Mouse (Mus musculus): ENCODE results near the gene Irf7. TPM values are rescaled to one million over a fixed set of nuclear protein-coding genes. Genes with fewer than 3 reads are reported as not detected.
"Not testable (repeated sequence)": the region's sequence is repeated elsewhere in the genome, so short reads cannot be mapped to it uniquely, and the experiment has no call there.

Gene Irf7
- polyA plus RNA-seq, 1 experiment = 105 TPM

GRCm38 (mm10) chr7:141264041-141264700 is 2.1 kb downstream of the Irf7 start:
- DNase-seq (ENCODE audit: low read depth in 1 of 2, low spot score in 2 of 2) = no peak
- 79% methylated on average over 11 of the region's 11 CpGs for WGBS
- Histone ChIP-seq H3K4me1 (ENCODE audit: control insufficient read depth, insufficient read depth, insufficient read length) (peaks cover 15% of the 10 kb centered on the region), H3K27me3 (ENCODE audit: control insufficient read depth, insufficient read depth, low read length) (no peaks in the 10 kb centered on the region), H3K36me3 (ENCODE audit: control insufficient read depth, insufficient read depth, low read length) (peaks cover 45% of the 10 kb centered on the region), H3K4me3 (ENCODE audit: extremely low read depth, insufficient read depth, insufficient read length) (no peak overlapping the region), H3K27ac (ENCODE audit: insufficient read depth, low read length) (no peak overlapping the region)
- TF ChIP-seq POLR2A (IDR thresholded peaks at IDR 0.05; ENCODE audit: low read depth, low read length) (no peak), CTCF (IDR thresholded peaks at IDR 0.05; ENCODE audit: extremely low read depth, insufficient read depth, insufficient read length, insufficient replicate concordance) (no peak)

DNA sequence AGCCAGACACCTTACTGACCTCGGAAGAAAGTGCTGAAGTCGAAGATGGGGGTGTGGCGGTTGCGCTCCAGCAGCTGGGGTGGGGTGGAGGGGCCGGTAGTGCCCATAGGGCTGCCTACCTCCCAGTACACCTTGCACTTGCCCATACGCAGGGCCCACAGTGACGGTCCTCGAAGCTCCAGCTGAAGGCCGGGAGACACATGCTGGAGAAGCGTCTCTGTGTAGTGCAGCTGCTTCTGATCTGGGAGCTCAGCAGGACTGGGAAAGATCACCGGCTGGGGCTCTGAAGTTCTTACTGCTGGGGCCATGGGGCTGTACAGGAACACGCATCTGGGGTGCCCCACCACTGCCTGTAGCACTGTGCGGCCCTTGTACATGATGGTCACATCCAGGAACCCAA is 2.6 kb downstream of the Irf7 start:
- WGBS = 96% methylated on average over 13 of the region's 13 CpGs
- peaks cover 13% of the 10 kb centered on the region; the same call in 1 of the 2 replicates for H3K4me1 ChIP-seq (ENCODE audit: control insufficient read depth, insufficient read depth, insufficient read length)
- H3K27ac ChIP-seq (ENCODE audit: insufficient read depth, low read length) = no peak overlapping the region
- DNase-seq (ENCODE audit: low read depth in 1 of 2, low spot score in 2 of 2) = no peak
- peaks cover 51% of the 10 kb centered on the region for H3K36me3 ChIP-seq (ENCODE audit: control insufficient read depth, insufficient read depth, low read length)
- no peak overlapping the region for H3K4me3 ChIP-seq (ENCODE audit: extremely low read depth, insufficient read depth, insufficient read length)
- TF ChIP-seq CTCF (IDR thresholded peaks at IDR 0.05; ENCODE audit: extremely low read depth, insufficient read depth, insufficient read length, insufficient replicate concordance) (no peak), POLR2A (IDR thresholded peaks at IDR 0.05; ENCODE audit: low read depth, low read length) (no peak)
- H3K27me3 ChIP-seq (ENCODE audit: control insufficient read depth, insufficient read depth, low read length) = no peaks in the 10 kb centered on the region

- Histone ChIP-seq H3K4me3 (ENCODE audit: extremely low read depth, insufficient read depth, insufficient read length) (no peak overlapping the region), H3K27ac (ENCODE audit: insufficient read depth, low read length) (no peak overlapping the region), H3K4me1 (ENCODE audit: control insufficient read depth, insufficient read depth, insufficient read length) (peaks cover 11% of the 10 kb centered on the region; the same call in 1 of the 2 replicates), H3K27me3 (ENCODE audit: control insufficient read depth, insufficient read depth, low read length) (no peaks in the 10 kb centered on the region), H3K36me3 (ENCODE audit: control insufficient read depth, insufficient read depth, low read length) (peaks cover 71% of the 10 kb centered on the region)
- no peak for DNase-seq (ENCODE audit: low read depth in 1 of 2, low spot score in 2 of 2)
- no peak for TF ChIP-seq CTCF (IDR thresholded peaks at IDR 0.05; ENCODE audit: extremely low read depth, insufficient read depth, insufficient read length, insufficient replicate concordance)
- TF ChIP-seq POLR2A (IDR thresholded peaks at IDR 0.05; ENCODE audit: low read depth, low read length) = no peak
- 92% methylated on average over 3 of the region's 3 CpGs for WGBS
Observed at GRCm38 (mm10) chr7:141261480-141261879, 4.8 kb downstream of the Irf7 start.

DNA sequence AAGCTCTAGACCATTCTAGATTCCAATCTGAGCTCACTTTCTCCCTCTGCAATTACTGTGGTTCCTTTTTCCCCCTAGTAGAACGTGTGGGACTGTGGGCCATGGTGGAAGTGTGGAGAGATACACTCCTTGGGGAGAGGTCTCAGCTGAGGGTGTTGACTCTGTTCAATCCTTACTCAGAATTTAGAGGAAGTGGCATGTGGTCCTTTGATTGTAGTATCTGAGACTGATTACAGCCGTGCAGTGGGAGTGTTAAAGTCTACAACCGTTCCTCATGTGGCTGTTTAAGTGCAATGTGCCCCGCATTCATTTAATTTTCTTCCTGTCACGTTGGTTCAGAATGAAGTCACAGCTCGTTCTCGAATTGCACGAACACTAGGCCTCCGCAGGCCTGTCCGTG is 10.1 kb downstream of the Irf7 start:
- no peak overlapping the region for H3K4me3 ChIP-seq (ENCODE audit: extremely low read depth, insufficient read depth, insufficient read length)
- WGBS = 91% methylated on average over 10 of the region's 10 CpGs
- DNase-seq (ENCODE audit: low read depth in 1 of 2, low spot score in 2 of 2) = no peak
- H3K27me3 ChIP-seq (ENCODE audit: control insufficient read depth, insufficient read depth, low read length) = no peaks in the 10 kb centered on the region
- H3K36me3 ChIP-seq (ENCODE audit: control insufficient read depth, insufficient read depth, low read length) = peaks cover 65% of the 10 kb centered on the region
- TF ChIP-seq POLR2A (IDR thresholded peaks at IDR 0.05; ENCODE audit: low read depth, low read length) (no peak), CTCF (IDR thresholded peaks at IDR 0.05; ENCODE audit: extremely low read depth, insufficient read depth, insufficient read length, insufficient replicate concordance) (no peak)
- no peaks in the 10 kb centered on the region for H3K4me1 ChIP-seq (ENCODE audit: control insufficient read depth, insufficient read depth, insufficient read length)
- H3K27ac ChIP-seq (ENCODE audit: insufficient read depth, low read length) = no peak overlapping the region

GRCm38 (mm10) chr7:141250486-141250885 is 15.8 kb downstream of the Irf7 start:
- not testable (repeated sequence) for H3K27ac ChIP-seq (ENCODE audit: insufficient read depth, low read length); H3K27me3 ChIP-seq (ENCODE audit: control insufficient read depth, insufficient read depth, low read length); DNase-seq (ENCODE audit: low read depth in 1 of 2, low spot score in 2 of 2); H3K4me1 ChIP-seq (ENCODE audit: control insufficient read depth, insufficient read depth, insufficient read length); H3K4me3 ChIP-seq (ENCODE audit: extremely low read depth, insufficient read depth, insufficient read length)
- peaks cover 48% of the 10 kb centered on the region for H3K36me3 ChIP-seq (ENCODE audit: control insufficient read depth, insufficient read depth, low read length)
- 76% methylated on average over 4 of the region's 4 CpGs for WGBS

DNA sequence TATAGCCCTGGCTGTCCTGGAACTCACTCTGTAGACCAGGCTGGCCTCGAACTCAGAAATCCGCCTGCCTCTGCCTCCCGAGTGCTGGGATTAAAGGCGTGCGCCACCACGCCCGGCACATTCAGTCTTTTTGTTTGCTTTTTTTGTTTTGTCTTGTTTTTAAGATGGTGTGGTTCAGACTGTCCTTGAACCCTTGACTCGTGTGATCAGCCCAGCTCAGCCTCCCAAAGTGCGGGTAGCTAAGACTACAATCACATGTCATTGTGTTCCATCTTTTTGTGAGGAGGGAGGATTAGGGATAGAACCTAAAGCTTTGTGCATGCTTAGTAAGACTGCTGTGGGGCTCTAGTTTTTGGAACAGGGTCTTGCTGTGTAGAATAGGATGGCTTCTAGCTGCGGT is 34.7 kb downstream of the Irf7 start:
- Histone ChIP-seq H3K4me1 (ENCODE audit: control insufficient read depth, insufficient read depth, insufficient read length) (peaks cover 12% of the 10 kb centered on the region), H3K27ac (ENCODE audit: insufficient read depth, low read length) (no peak overlapping the region), H3K27me3 (ENCODE audit: control insufficient read depth, insufficient read depth, low read length) (no peaks in the 10 kb centered on the region), H3K36me3 (ENCODE audit: control insufficient read depth, insufficient read depth, low read length) (peaks cover 19% of the 10 kb centered on the region), H3K4me3 (ENCODE audit: extremely low read depth, insufficient read depth, insufficient read length) (no peak overlapping the region)
- 98% methylated on average over 10 of the region's 10 CpGs for WGBS
- no peak for DNase-seq (ENCODE audit: low read depth in 1 of 2, low spot score in 2 of 2)
- no peak for TF ChIP-seq POLR2A (IDR thresholded peaks at IDR 0.05; ENCODE audit: low read depth, low read length)
- TF ChIP-seq CTCF (IDR thresholded peaks at IDR 0.05; ENCODE audit: extremely low read depth, insufficient read depth, insufficient read length, insufficient replicate concordance) = no peak

DNA sequence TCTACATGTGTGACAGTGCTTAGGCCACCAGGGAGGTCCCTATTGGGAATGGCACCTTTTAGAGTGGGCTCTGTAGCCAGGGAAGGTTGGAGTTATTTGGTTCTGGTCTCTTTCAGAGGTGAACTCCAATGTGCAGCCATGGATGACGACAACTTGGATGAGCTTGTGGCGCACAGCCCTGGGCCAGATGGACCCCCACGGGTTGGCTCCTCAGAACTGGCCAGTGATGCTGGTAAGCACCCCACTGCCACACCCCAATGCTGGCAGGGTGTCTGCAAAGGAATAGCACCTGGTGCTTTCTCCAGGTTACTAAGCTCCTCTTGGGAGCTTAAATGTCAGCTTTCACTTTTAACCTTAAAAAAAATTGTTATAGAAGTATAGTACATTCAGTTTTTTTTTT is 35.2 kb downstream of the Irf7 start:
- Histone ChIP-seq H3K4me1 (ENCODE audit: control insufficient read depth, insufficient read depth, insufficient read length) (peaks cover 12% of the 10 kb centered on the region), H3K27me3 (ENCODE audit: control insufficient read depth, insufficient read depth, low read length) (no peaks in the 10 kb centered on the region), H3K36me3 (ENCODE audit: control insufficient read depth, insufficient read depth, low read length) (peaks cover 18% of the 10 kb centered on the region), H3K27ac (ENCODE audit: insufficient read depth, low read length) (no peak overlapping the region), H3K4me3 (ENCODE audit: extremely low read depth, insufficient read depth, insufficient read length) (no peak overlapping the region)
- TF ChIP-seq POLR2A (IDR thresholded peaks at IDR 0.05; ENCODE audit: low read depth, low read length) = no peak
- TF ChIP-seq CTCF (IDR thresholded peaks at IDR 0.05; ENCODE audit: extremely low read depth, insufficient read depth, insufficient read length, insufficient replicate concordance) = no peak
- DNase-seq (ENCODE audit: low read depth in 1 of 2, low spot score in 2 of 2) = no peak
- 90% methylated on average over 3 of the region's 3 CpGs for WGBS

Data from spleen, adult 2 months (tissue).